Mouse (Mus musculus) G1E (cell line): ENCODE measurements at regions not wholly inside any gene's neighbourhood (a gene's known extent, or its start where the extent isn't known, plus 50 kb on each side); places are given as distances from the start of the nearest gene placed in this dataset.

Experiments
- CTCF ChIP-seq: IDR thresholded peaks from 2 replicates; pipeline ENCODE4 v1.5.1; 2012; ENCODE audit warnings: low read depth, low read length, inconsistent platforms, mixed read lengths
- GATA1 ChIP-seq: IDR thresholded peaks from 2 replicates; pipeline ENCODE4 v1.6.1; 2012; ENCODE audit warnings: borderline replicate concordance, low read length, inconsistent platforms, mixed read lengths
- GATA2 ChIP-seq: IDR thresholded peaks from 2 replicates; pipeline ENCODE4 v1.6.1; 2012; ENCODE audit warnings: low read depth, low read length, inconsistent platforms, borderline replicate concordance
- TAL1 ChIP-seq: conservative IDR thresholded peaks from 2 replicates; pipeline ENCODE4 v1.6.1; 2012; ENCODE audit warnings: low read depth, low read length, inconsistent platforms, mixed read lengths

GRCm38 (mm10) chr1:137670650-137671049 lies 504.9 kb downstream of the Ptprc start:
- TF ChIP-seq CTCF (no peak), GATA1 (no peak), TAL1 (no peak), GATA2 (no peak)
